In genomic region chr7:127459311-127459710, GRCm38 (mm10) we compare ENCODE assay signal across 7 mouse cellular contexts. TPM values are rescaled to one million over a fixed set of nuclear protein-coding genes. Genes with fewer than 3 reads are reported as not detected.
DNase-seq lines count a peak whose midpoint lies in the region; ATAC-seq and TF ChIP-seq lines count a peak whose summit lies in the region.
"Not testable (repeated sequence)": the region's sequence is repeated elsewhere in the genome, so short reads cannot be mapped to it uniquely, and the experiment has no call there.

Prr14 (plus strand) TSS chr7:127459611.

- ATAC-seq in hindbrain, embryonic 14.5 days (ENCODE audit: low FRiP score); liver, embryonic 15.5 days (ENCODE audit: insufficient read depth); midbrain, postnatal 0 days (ENCODE audit: low FRiP score): not testable (repeated sequence)

- 95% methylated on average over 8 of the region's 8 CpGs for WGBS in forebrain, embryonic 10.5 days
- WGBS in heart, adult 2 months: 97% methylated on average over 8 of the region's 8 CpGs
- WGBS in hindbrain, embryonic 14.5 days: 95% methylated on average over 8 of the region's 8 CpGs
- 91% methylated on average over 8 of the region's 8 CpGs for WGBS in liver, embryonic 15.5 days (ENCODE audit: insufficient replicate concordance)
- 97% methylated on average over 7 of the region's 8 CpGs for WGBS in midbrain, postnatal 0 days

- DNase-seq in adrenal gland, postnatal 25 days; forebrain, embryonic 10.5 days (ENCODE audit: extremely low spot score, low spot score); heart, adult 2 months; hindbrain, embryonic 14.5 days (ENCODE audit: low spot score); layer of hippocampus, postnatal 25 days (ENCODE audit: extremely low spot score in 1 of 2, low spot score in 1 of 2); midbrain, postnatal 0 days (ENCODE audit: low spot score): not testable (repeated sequence)

- H3K4me3 ChIP-seq in forebrain, embryonic 10.5 days; heart, adult 2 months; hindbrain, embryonic 14.5 days (replicated peaks; ENCODE audit: low read length); midbrain, postnatal 0 days (ENCODE audit: low read depth, low read length): not testable (repeated sequence)
- H3K4me3 ChIP-seq in liver, embryonic 15.5 days (replicated peaks): peak within 1 kb of the TSS; percentile 2; the same call in 1 of the 2 replicates

- H3K9me3 ChIP-seq in forebrain, embryonic 10.5 days: peaks cover 17% of the 10 kb centered on the region
- not testable (repeated sequence) for H3K9me3 ChIP-seq in hindbrain, embryonic 14.5 days (ENCODE audit: control insufficient read depth, low read length); liver, embryonic 15.5 days (replicated peaks); midbrain, postnatal 0 days (ENCODE audit: low read length)

- peaks cover 94% of the 10 kb centered on the region for H3K36me3 ChIP-seq in forebrain, embryonic 10.5 days (replicated peaks)
- H3K36me3 ChIP-seq in heart, adult 2 months (ENCODE audit: control insufficient read depth, insufficient read depth, low read length): not testable (repeated sequence)
- peaks cover 49% of the 10 kb centered on the region for H3K36me3 ChIP-seq in hindbrain, embryonic 14.5 days (replicated peaks; ENCODE audit: control insufficient read depth, insufficient read depth)
- peaks cover 72% of the 10 kb centered on the region for H3K36me3 ChIP-seq in liver, embryonic 15.5 days (replicated peaks)
- H3K36me3 ChIP-seq in midbrain, postnatal 0 days (ENCODE audit: insufficient read depth, low read length): peaks cover 11% of the 10 kb centered on the region

- not testable (repeated sequence) for H3K27me3 ChIP-seq in forebrain, embryonic 10.5 days (ENCODE audit: poor library complexity, severe bottlenecking); heart, adult 2 months (ENCODE audit: control insufficient read depth, insufficient read depth, low read length); hindbrain, embryonic 14.5 days (ENCODE audit: control insufficient read depth, insufficient read depth, low read length); liver, embryonic 15.5 days; midbrain, postnatal 0 days (ENCODE audit: insufficient read depth, low read length)

- TF ChIP-seq CTCF in heart, adult 2 months (IDR thresholded peaks at IDR 0.05); midbrain, postnatal 0 days (IDR thresholded peaks at IDR 0.05): not testable (repeated sequence)

- not testable (repeated sequence) for H3K9ac ChIP-seq in heart, adult 2 months (ENCODE audit: low read depth, low read length); hindbrain, embryonic 14.5 days; liver, embryonic 15.5 days; midbrain, postnatal 0 days (replicated peaks; ENCODE audit: low read length, poor library complexity, severe bottlenecking)

- H3K4me1 ChIP-seq in forebrain, embryonic 10.5 days; heart, adult 2 months (ENCODE audit: control insufficient read depth, insufficient read depth, low read length); hindbrain, embryonic 14.5 days (replicated peaks; ENCODE audit: control insufficient read depth, insufficient read depth, low read length); midbrain, postnatal 0 days (ENCODE audit: insufficient read depth, low read length): not testable (repeated sequence)
- peaks cover 21% of the 10 kb centered on the region for H3K4me1 ChIP-seq in liver, embryonic 15.5 days (replicated peaks)

- not testable (repeated sequence) for TF ChIP-seq POLR2A in heart, adult 2 months (IDR thresholded peaks at IDR 0.05; ENCODE audit: insufficient read depth, low read depth, low read length)

- intact Hi-C loops in heart, adult 2 months (cut with DNase I): not testable (repeated sequence)

- not testable (repeated sequence) for H3K79me2 ChIP-seq in heart, adult 2 months (replicated peaks; ENCODE audit: control insufficient read depth, insufficient read depth, low read length)

- not testable (repeated sequence) for TF ChIP-seq EP300 in heart, adult 2 months (IDR thresholded peaks at IDR 0.05; ENCODE audit: insufficient read depth, low read depth, low read length)

- not testable (repeated sequence) for H3K27ac ChIP-seq in forebrain, embryonic 10.5 days; heart, adult 2 months; hindbrain, embryonic 14.5 days; liver, embryonic 15.5 days (replicated peaks); midbrain, postnatal 0 days (ENCODE audit: low read depth, low read length)

- not testable (repeated sequence) for H3K4me2 ChIP-seq in hindbrain, embryonic 14.5 days (replicated peaks); midbrain, postnatal 0 days (ENCODE audit: low read depth, low read length, poor library complexity, severe bottlenecking)
- H3K4me2 ChIP-seq in liver, embryonic 15.5 days: peak within 1 kb of the TSS; percentile 18; the same call in 1 of the 2 replicates

RNA-seq across cellular contexts. Expression of gene Prr14, which starts in this region (rescaled TPM):
- total RNA-seq in adrenal gland, postnatal 25 days (2021): 62.4 and 63.3 TPM in 2 replicates
- 47.3 and 50.9 TPM in 2 replicates for polyA plus RNA-seq in forebrain, embryonic 10.5 days (2016; fragmentation: Nextera tagmentation; extraction: Ambion mirVana)
- 10 to 100 TPM; 23.1 to 28.0 TPM for total RNA-seq in heart, adult 2 months (2021)
- polyA plus RNA-seq in heart, adult 2 months (2012; rRNA removed): 45.6 and 61.6 TPM in 2 replicates
- 36.1 and 37.5 TPM in 2 replicates for polyA plus RNA-seq in hindbrain, embryonic 14.5 days (2014; fragmentation: Nextera tagmentation; extraction: Ambion mirVana)
- 10 to 100 TPM; 26.4 to 33.9 TPM for total RNA-seq in layer of hippocampus, postnatal 25 days (2021)
- 19.8 and 22.4 TPM in 2 replicates for polyA plus RNA-seq in liver, embryonic 15.5 days (2015; fragmentation: Nextera tagmentation; extraction: Ambion mirVana)
- total RNA-seq in midbrain, postnatal 0 days (2014; rRNA removed): 36.2 and 38.7 TPM in 2 replicates
- 28.2 and 28.3 TPM in 2 replicates for polyA plus RNA-seq in midbrain, postnatal 0 days (2015; fragmentation: Nextera tagmentation; extraction: Ambion mirVana)
